Mouse (Mus musculus): Measurements from ENCODE around the gene Iqsec3. TPM values are rescaled to one million over a fixed set of nuclear protein-coding genes. Genes with fewer than 3 reads are reported as not detected.

Iqsec3 gene
- polyA plus RNA-seq, 1 experiment from 2014 or later, result 11.0 TPM

- Histone ChIP-seq H3K27ac (ENCODE audit: low read length) (no peak overlapping the region), H3K9me3 (replicated peaks; ENCODE audit: control insufficient read depth, low read length, poor library complexity, severe bottlenecking) (no peaks in the 10 kb centered on the region), H3K4me1 (ENCODE audit: control insufficient read depth, insufficient read depth, low read length) (peaks cover 25% of the 10 kb centered on the region), H3K27me3 (ENCODE audit: control insufficient read depth, insufficient read depth, low read depth, low read length) (no peaks in the 10 kb centered on the region), H3K4me3 (ENCODE audit: low read depth, low read length) (no peak overlapping the region), H3K36me3 (ENCODE audit: control insufficient read depth, insufficient read depth, low read length) (no peaks in the 10 kb centered on the region), H3K9ac (ENCODE audit: low read depth, low read length) (peak overlapping the region; percentile 27; the same call in 1 of the 2 replicates), H3K4me2 (ENCODE audit: low read length) (peak overlapping the region; percentile 41)
- WGBS, result 7% methylated on average over 28 of the region's 28 CpGs
- ATAC-seq, result peak; percentile 33
Measured at GRCm38 (mm10) chr6:121462628-121463340, 10.7 kb downstream of the Iqsec3 start.

GRCm38 (mm10) chr6:121457381-121457780 lies 16.1 kb downstream of the Iqsec3 start:
- Histone ChIP-seq H3K4me1 (ENCODE audit: control insufficient read depth, insufficient read depth, low read length) (peaks cover 36% of the 10 kb centered on the region), H3K4me3 (ENCODE audit: low read depth, low read length) (no peak overlapping the region), H3K36me3 (ENCODE audit: control insufficient read depth, insufficient read depth, low read length) (no peaks in the 10 kb centered on the region), H3K4me2 (ENCODE audit: low read length) (no peak overlapping the region), H3K9ac (ENCODE audit: low read depth, low read length) (no peak overlapping the region), H3K27ac (ENCODE audit: low read length) (no peak overlapping the region), H3K9me3 (replicated peaks; ENCODE audit: control insufficient read depth, low read length, poor library complexity, severe bottlenecking) (no peaks in the 10 kb centered on the region), H3K27me3 (ENCODE audit: control insufficient read depth, insufficient read depth, low read depth, low read length) (no peaks in the 10 kb centered on the region)
- no peak for ATAC-seq
- WGBS, result 57% methylated on average over 8 of the region's 8 CpGs

GRCm38 (mm10) chr6:121456651-121457050 lies 16.8 kb downstream of the Iqsec3 start:
- ATAC-seq, result no peak
- no peaks in the 10 kb centered on the region for H3K27me3 ChIP-seq (ENCODE audit: control insufficient read depth, insufficient read depth, low read depth, low read length)
- no peak overlapping the region for H3K27ac ChIP-seq (ENCODE audit: low read length)
- 87% methylated on average over 3 of the region's 3 CpGs for WGBS
- H3K4me3 ChIP-seq (ENCODE audit: low read depth, low read length), result no peak overlapping the region
- H3K36me3 ChIP-seq (ENCODE audit: control insufficient read depth, insufficient read depth, low read length), result no peaks in the 10 kb centered on the region
- no peak overlapping the region for H3K4me2 ChIP-seq (ENCODE audit: low read length)
- peaks cover 36% of the 10 kb centered on the region for H3K4me1 ChIP-seq (ENCODE audit: control insufficient read depth, insufficient read depth, low read length)
- H3K9ac ChIP-seq (ENCODE audit: low read depth, low read length), result no peak overlapping the region
- no peaks in the 10 kb centered on the region for H3K9me3 ChIP-seq (replicated peaks; ENCODE audit: control insufficient read depth, low read length, poor library complexity, severe bottlenecking)

GRCm38 (mm10) chr6:121454549-121455494 lies 18.7 kb downstream of the Iqsec3 start:
- H3K9ac ChIP-seq (ENCODE audit: low read depth, low read length), result no peak overlapping the region
- no peak overlapping the region for H3K4me2 ChIP-seq (ENCODE audit: low read length)
- peak overlapping the region; percentile 44 for H3K27ac ChIP-seq (ENCODE audit: low read length)
- H3K36me3 ChIP-seq (ENCODE audit: control insufficient read depth, insufficient read depth, low read length), result no peaks in the 10 kb centered on the region
- H3K9me3 ChIP-seq (replicated peaks; ENCODE audit: control insufficient read depth, low read length, poor library complexity, severe bottlenecking), result no peaks in the 10 kb centered on the region
- no peak overlapping the region for H3K4me3 ChIP-seq (ENCODE audit: low read depth, low read length)
- ATAC-seq, result peak; percentile 40
- 33% methylated on average over 12 of the region's 12 CpGs for WGBS
- H3K4me1 ChIP-seq (ENCODE audit: control insufficient read depth, insufficient read depth, low read length), result peaks cover 42% of the 10 kb centered on the region
- no peaks in the 10 kb centered on the region for H3K27me3 ChIP-seq (ENCODE audit: control insufficient read depth, insufficient read depth, low read depth, low read length)

- no peak overlapping the region for H3K9ac ChIP-seq (ENCODE audit: low read depth, low read length)
Measured at GRCm38 (mm10) chr6:121453776-121454175, 19.7 kb downstream of the Iqsec3 start.

GRCm38 (mm10) chr6:121451703-121452102 lies 21.8 kb downstream of the Iqsec3 start:
- H3K4me3 ChIP-seq (ENCODE audit: low read depth, low read length), result no peak overlapping the region
- H3K4me1 ChIP-seq (ENCODE audit: control insufficient read depth, insufficient read depth, low read length), result peaks cover 25% of the 10 kb centered on the region
- no peaks in the 10 kb centered on the region; the same call in 1 of the 2 replicates for H3K36me3 ChIP-seq (ENCODE audit: control insufficient read depth, insufficient read depth, low read length)
- H3K9ac ChIP-seq (ENCODE audit: low read depth, low read length), result no peak overlapping the region
- no peaks in the 10 kb centered on the region for H3K9me3 ChIP-seq (replicated peaks; ENCODE audit: control insufficient read depth, low read length, poor library complexity, severe bottlenecking)
- no peak overlapping the region for H3K4me2 ChIP-seq (ENCODE audit: low read length)
- no peak for ATAC-seq
- 92% methylated on average over 3 of the region's 3 CpGs for WGBS
- no peak overlapping the region for H3K27ac ChIP-seq (ENCODE audit: low read length)
- no peaks in the 10 kb centered on the region for H3K27me3 ChIP-seq (ENCODE audit: control insufficient read depth, insufficient read depth, low read depth, low read length)

More at GRCm38 (mm10) chr6:121453776-121454175, 19.7 kb downstream of the Iqsec3 start:
- no peak for ATAC-seq
- Histone ChIP-seq H3K4me1 (ENCODE audit: control insufficient read depth, insufficient read depth, low read length) (peaks cover 39% of the 10 kb centered on the region), H3K4me2 (ENCODE audit: low read length) (no peak overlapping the region), H3K27me3 (ENCODE audit: control insufficient read depth, insufficient read depth, low read depth, low read length) (no peaks in the 10 kb centered on the region), H3K27ac (ENCODE audit: low read length) (peak overlapping the region; percentile 44; the same call in 1 of the 2 replicates), H3K36me3 (ENCODE audit: control insufficient read depth, insufficient read depth, low read length) (no peaks in the 10 kb centered on the region), H3K9me3 (replicated peaks; ENCODE audit: control insufficient read depth, low read length, poor library complexity, severe bottlenecking) (no peaks in the 10 kb centered on the region), H3K4me3 (ENCODE audit: low read depth, low read length) (no peak overlapping the region)
- 34% methylated on average over 7 of the region's 7 CpGs for WGBS

- H3K9ac ChIP-seq (ENCODE audit: low read depth, low read length), result no peak overlapping the region
- H3K4me2 ChIP-seq (ENCODE audit: low read length), result no peak overlapping the region
- ATAC-seq, result peak; percentile 22; the same call in 1 of the 2 replicates
- no peaks in the 10 kb centered on the region for H3K9me3 ChIP-seq (replicated peaks; ENCODE audit: control insufficient read depth, low read length, poor library complexity, severe bottlenecking)
- 21% methylated on average over 5 of the region's 5 CpGs for WGBS
- no peaks in the 10 kb centered on the region for H3K27me3 ChIP-seq (ENCODE audit: control insufficient read depth, insufficient read depth, low read depth, low read length)
- H3K4me1 ChIP-seq (ENCODE audit: control insufficient read depth, insufficient read depth, low read length), result no peaks in the 10 kb centered on the region
- no peak overlapping the region for H3K4me3 ChIP-seq (ENCODE audit: low read depth, low read length)
- peaks cover 10% of the 10 kb centered on the region; the same call in 1 of the 2 replicates for H3K36me3 ChIP-seq (ENCODE audit: control insufficient read depth, insufficient read depth, low read length)
- H3K27ac ChIP-seq (ENCODE audit: low read length), result no peak overlapping the region
Measured at GRCm38 (mm10) chr6:121440696-121441220, 32.7 kb downstream of the Iqsec3 start.

GRCm38 (mm10) chr6:121424830-121425229 lies 48.6 kb downstream of the Iqsec3 start:
- 40% methylated on average over 6 of the region's 6 CpGs for WGBS
- H3K9ac ChIP-seq (ENCODE audit: low read depth, low read length), result no peak overlapping the region

More at GRCm38 (mm10) chr6:121424830-121425229, 48.6 kb downstream of the Iqsec3 start:
- 0 out of 2 replicates have a peak, but pooled peaks have one; percentile 21 for ATAC-seq
- no peaks in the 10 kb centered on the region for H3K4me1 ChIP-seq (ENCODE audit: control insufficient read depth, insufficient read depth, low read length)
- H3K27me3 ChIP-seq (ENCODE audit: control insufficient read depth, insufficient read depth, low read depth, low read length), result no peaks in the 10 kb centered on the region
- no peak overlapping the region for H3K27ac ChIP-seq (ENCODE audit: low read length)
- no peak overlapping the region for H3K4me3 ChIP-seq (ENCODE audit: low read depth, low read length)
- no peaks in the 10 kb centered on the region for H3K9me3 ChIP-seq (replicated peaks; ENCODE audit: control insufficient read depth, low read length, poor library complexity, severe bottlenecking)
- no peaks in the 10 kb centered on the region for H3K36me3 ChIP-seq (ENCODE audit: control insufficient read depth, insufficient read depth, low read length)
- no peak overlapping the region for H3K4me2 ChIP-seq (ENCODE audit: low read length)
